Mouse (Mus musculus): ENCODE data around the gene Cabp1.

GRCm38 (mm10) chr5:115230830-115231551, 36.8 kb upstream of the Cabp1 start:
- TF ChIP-seq CTCF (IDR thresholded peaks at IDR 0.05; ENCODE audit: low read depth) (no peak), EP300 (IDR thresholded peaks at IDR 0.05; ENCODE audit: low read depth) (no peak)
